Mouse (Mus musculus) neural tube, embryonic 10.5 days (tissue): ENCODE results near the gene Fam92b.

ENCODE experiments used
- DNase-seq: peaks from one replicate; pipeline ENCODE4 v3.0.0-alpha.2; 2017; ENCODE audit warnings: low spot score; ENCODE audit errors: extremely low spot score

The Fam92b gene

DNA sequence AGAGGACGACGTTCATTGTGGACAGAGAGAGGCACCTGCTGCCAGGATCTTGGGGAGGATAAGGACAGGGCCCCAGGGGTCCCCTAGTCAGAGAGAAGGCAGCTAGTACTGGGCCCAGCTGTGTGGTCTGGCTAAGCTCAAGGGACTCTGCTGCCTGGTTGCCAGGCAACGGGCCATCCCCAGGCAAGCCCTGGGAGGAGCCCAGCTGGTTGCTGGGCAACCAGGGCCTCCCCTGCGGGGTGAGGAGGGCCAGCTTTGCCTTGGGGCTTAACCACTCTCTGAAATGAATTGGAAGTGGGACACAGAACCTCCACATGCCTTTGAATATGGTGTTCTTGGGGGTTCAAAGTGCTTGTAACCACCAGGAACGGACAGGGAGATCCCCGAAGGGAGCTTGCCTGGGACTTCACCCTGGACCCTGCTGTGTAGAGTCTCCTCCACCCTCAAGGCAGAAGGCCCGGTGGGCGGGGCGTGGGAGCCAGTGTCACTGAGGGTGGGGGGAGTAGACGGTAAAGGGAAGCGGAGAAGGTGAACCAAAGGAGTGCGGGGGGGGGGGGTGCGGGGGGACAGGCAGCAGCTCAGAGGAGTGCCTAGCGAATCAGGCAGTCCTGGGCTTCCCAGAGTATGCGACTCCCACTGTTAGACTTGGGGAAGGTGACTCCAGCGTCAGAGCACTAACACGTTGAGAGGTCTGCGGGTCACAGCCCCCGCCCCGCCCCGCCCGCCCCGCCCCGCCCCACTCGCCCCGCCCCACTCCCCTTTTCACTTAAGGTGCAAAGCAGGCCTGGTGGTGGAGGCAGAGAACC is at the start of gene Fam92b:
Fam92b (minus strand) TSS at position 149 of the 806 bp plus-strand sequence.
- DNase-seq: peak; percentile 90

DNA sequence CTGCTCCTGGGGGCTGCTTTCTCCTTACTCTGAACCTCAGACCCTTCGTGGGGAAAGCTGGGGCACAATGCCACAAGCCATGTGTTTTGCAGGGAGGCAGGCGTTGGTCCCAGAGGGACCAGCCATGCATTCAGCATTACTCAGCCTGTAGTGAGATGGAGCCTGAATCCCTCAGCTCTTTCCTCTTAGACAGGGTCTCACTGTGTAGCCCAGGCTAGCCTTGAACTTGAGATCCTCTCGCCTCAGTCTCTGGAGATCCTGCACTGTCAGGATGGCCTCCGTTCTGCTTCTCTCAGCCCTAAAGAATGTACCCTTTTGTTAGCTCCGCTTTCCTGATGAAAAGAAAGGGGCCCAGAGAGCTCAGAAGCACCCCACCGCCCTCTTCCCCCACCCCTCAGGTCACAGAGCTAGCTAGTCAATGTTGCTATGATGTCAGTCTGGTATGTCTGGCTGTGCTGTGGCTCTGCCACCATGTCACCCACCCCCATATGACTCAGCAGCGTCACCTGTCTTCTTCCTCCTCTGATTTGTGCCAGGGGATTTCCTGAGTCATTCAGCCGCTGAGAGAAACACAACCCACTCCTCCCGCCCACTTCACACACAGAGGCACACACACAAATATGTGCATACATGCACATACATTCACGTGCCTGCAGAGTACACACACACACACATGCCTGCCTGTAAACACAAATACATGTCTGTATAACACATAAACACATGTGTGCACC is 48.3 kb upstream of the Fam92b start:
- DNase-seq: no peak

GRCm38 (mm10) chr8:120224521-120225420 is 47.5 kb upstream of the Fam92b start:
- no peak for DNase-seq

- peak; percentile 36 for DNase-seq
Measured at GRCm38 (mm10) chr8:120222548-120222947, 45.3 kb upstream of the Fam92b start.

DNA sequence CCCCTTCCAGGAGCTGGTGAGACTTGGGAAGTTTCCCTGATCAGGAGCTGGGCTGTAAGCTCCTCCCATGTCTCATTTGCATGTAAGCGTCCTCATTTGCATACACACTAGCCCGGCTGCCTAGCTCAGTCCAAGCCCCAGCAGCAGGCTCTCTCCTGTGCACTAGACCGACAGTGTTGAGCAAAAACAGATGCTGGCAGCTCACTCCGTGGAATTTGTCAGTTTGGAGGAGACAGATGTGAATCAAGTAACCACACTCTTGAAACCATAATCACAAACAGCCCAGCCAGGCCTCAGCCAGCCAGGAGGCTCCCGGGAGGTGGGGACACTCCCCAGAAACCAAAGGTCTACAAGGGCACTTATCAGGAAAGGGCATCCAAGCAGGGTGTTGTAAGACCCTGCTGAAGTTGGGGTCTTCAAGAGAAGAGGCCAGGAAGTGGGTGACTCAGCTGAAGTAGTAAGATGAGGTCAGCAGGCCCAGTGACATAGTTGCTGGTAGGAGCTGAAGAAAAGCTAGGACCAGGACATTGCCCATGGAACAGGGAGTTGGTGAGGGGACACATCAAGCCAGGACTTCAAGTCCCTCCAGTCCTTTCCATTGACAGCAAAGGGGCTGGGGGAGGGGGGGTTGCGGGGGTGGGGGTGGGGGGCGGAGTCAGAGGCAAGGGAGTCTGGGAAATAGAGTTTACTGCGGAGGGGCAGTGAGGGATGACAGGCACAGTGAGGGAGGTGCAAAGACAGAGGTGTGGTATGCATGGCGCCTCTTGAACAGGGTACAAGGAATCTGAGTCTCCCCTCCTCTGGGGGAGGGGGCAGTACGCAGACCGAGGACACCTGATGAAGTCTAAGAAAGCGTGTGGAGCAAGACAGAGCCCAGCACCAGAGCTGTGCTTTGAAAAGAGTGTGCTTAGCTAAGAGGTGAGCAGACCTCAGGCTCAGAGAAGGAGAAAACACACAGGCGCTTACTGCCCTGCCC is 39.9 kb upstream of the Fam92b start:
- peak; percentile 67 for DNase-seq

DNA sequence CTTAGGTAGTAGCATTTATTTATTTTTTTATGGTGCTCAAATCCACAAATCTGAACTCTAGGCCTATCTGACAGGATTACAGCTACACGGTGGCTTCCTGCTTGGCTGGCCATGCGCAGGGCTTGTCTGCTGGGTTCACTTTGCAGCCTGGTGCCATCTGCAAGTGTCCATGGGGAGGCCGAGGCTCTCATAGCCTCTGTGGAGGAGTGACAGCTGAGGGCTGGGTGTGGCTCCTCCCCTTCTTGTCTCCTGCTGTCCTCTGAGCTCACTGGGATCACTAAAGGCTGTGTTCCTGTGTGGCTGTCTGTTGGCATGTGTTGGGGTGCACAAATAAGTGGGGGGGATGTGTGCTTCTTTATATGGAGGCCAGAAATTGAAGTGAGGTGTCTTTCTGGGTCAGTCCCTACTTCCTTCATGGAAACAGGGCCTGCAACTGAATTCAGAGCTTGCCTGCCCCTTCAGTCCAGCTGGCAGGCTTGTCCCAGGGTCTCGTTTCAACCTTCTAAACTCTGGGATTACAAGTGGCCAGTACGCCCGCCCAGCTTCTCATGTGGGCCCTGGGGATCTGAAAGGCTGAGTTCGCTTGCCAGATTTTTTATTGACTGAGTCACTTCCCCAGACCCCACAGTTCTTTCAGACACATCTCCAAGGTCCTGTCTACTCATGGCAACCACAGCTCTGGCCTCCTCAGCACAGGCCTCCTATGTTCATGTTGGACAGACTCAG is 38.3 kb upstream of the Fam92b start:
- DNase-seq: no peak

- no peak for DNase-seq
Measured at GRCm38 (mm10) chr8:120213939-120214338, 36.7 kb upstream of the Fam92b start.

- no peak for DNase-seq
Measured at GRCm38 (mm10) chr8:120213229-120213628, 36.0 kb upstream of the Fam92b start.

- DNase-seq: no peak
Measured at GRCm38 (mm10) chr8:120212596-120212995, 35.3 kb upstream of the Fam92b start.

DNA sequence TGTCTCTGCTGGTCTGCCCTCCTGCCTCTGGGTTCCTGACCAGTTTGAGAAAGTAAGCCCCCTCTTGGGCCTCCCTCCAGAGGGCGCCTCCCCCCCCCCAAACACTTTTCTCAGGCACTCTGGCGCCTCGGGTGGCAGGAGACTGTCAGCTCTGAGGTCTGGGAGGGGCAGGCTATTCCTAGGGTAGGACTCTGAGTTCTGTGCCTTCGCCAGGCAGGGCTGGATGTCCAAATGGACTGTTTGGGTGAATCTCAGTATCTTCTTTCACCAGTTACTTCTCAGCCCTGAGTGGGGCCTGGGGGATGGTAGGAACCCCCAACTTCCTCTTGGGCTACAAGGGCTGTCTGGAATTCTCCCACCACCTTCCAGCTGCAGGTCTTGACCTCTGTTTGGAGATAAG is 34.1 kb upstream of the Fam92b start:
- DNase-seq: peak; percentile 41

DNA sequence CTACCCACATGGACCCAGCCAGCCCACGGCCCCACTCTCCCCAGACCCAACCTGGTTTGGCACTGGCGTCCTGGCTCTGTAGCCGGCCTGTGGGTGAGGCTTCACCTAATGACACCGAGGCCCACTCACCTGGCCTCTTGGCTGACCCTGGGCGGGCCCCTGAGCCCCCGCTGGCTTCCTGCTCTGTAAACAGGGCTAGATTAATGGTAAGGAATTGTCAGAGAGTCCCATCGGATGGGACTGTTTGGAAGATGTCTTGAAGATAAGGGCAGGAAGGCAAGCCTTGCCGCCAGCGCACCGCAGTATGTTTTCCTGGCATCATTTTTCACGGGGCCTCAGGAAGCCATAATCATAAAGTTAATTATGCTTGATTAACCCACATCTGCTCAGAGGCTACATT is 30.8 kb upstream of the Fam92b start:
- DNase-seq: no peak

- no peak for DNase-seq
Measured at GRCm38 (mm10) chr8:120207364-120207763, 30.1 kb upstream of the Fam92b start.

GRCm38 (mm10) chr8:120205916-120206315 is 28.6 kb upstream of the Fam92b start:
- no peak for DNase-seq

- DNase-seq: no peak
Measured at GRCm38 (mm10) chr8:120204736-120205360, 27.6 kb upstream of the Fam92b start.

- DNase-seq: no peak
Measured at GRCm38 (mm10) chr8:120202546-120202945, 25.3 kb upstream of the Fam92b start.

GRCm38 (mm10) chr8:120201351-120201750 is 24.1 kb upstream of the Fam92b start:
- no peak for DNase-seq

DNA sequence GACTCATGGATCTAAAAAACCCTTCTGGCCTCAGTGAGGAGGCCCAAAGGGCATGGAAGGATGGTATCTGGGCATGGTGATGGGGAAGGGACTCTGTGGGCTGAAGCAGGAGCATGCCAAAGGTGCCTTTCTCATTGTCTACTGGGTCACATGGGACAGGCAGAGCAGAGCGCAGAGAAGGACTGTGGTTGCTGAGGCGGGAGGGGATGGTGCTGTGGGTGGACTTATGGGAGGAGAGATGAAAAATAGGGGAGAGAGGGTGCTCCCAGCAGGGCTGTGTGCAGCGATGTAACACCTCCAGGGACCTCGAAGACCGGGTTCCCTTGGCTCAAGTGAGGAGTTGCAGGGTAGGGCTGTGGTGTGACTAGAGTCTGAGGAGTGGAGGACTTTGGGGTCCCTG is 14.9 kb upstream of the Fam92b start:
- DNase-seq: no peak

GRCm38 (mm10) chr8:120191633-120192032 is 14.4 kb upstream of the Fam92b start:
- DNase-seq: no peak

GRCm38 (mm10) chr8:120190810-120191413 is 13.6 kb upstream of the Fam92b start:
- peak; percentile 60 for DNase-seq
